Comparison of ENCODE assay signal across 8 mouse cellular contexts in the genomic region with DNA sequence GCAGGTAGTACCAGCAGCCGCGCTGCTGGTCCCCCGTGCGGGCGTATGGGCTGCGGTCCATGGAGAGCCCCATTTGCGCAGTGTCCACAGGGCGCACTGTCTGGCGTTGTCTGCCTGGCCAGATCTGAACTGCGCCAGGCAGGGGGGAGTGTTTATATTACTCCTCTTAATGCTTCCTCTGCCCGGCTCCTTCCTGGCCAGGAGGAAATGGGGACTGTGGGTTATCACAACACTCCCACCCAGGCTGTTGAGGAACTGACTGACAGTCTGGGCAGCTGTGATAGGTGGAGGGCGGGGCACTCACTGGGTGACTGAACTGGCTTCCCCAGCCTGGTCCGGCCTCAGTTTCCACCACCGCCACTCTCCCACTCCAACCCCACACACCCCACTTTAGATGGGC. TPM values are rescaled to one million over a fixed set of nuclear protein-coding genes. Genes with fewer than 3 reads are reported as not detected.
DNase-seq lines count a peak whose midpoint lies in the region; ATAC-seq lines count a peak whose summit lies in the region.

A gene (minus strand): TSS at position 109 of the 400 bp plus-strand sequence.

- H3K4me3 ChIP-seq in forebrain, embryonic 12.5 days (replicated peaks): no peak within 1 kb of the TSS
- no peak within 1 kb of the TSS for H3K4me3 ChIP-seq in forebrain, embryonic 16.5 days (replicated peaks; ENCODE audit: low read length)
- peak within 1 kb of the TSS; percentile 29 for H3K4me3 ChIP-seq in limb, embryonic 10.5 days
- H3K4me3 ChIP-seq in neural tube, embryonic 13.5 days: no peak within 1 kb of the TSS

- ATAC-seq in forebrain, embryonic 12.5 days (ENCODE audit: low FRiP score): no peak
- ATAC-seq in forebrain, embryonic 16.5 days: no peak
- no peak for ATAC-seq in neural tube, embryonic 13.5 days (ENCODE audit: low read depth)

- H3K36me3 ChIP-seq in forebrain, embryonic 12.5 days (replicated peaks): no peaks in the 10 kb centered on the region
- no peaks in the 10 kb centered on the region for H3K36me3 ChIP-seq in forebrain, embryonic 16.5 days (ENCODE audit: control insufficient read depth, insufficient read depth)
- no peaks in the 10 kb centered on the region for H3K36me3 ChIP-seq in limb, embryonic 10.5 days
- H3K36me3 ChIP-seq in neural tube, embryonic 13.5 days: no peaks in the 10 kb centered on the region

- peaks cover 12% of the 10 kb centered on the region for H3K4me1 ChIP-seq in forebrain, embryonic 12.5 days
- H3K4me1 ChIP-seq in forebrain, embryonic 16.5 days (replicated peaks; ENCODE audit: control insufficient read depth, insufficient read depth, low read length): peaks cover 6% of the 10 kb centered on the region; the same call in 1 of the 2 replicates
- peaks cover 42% of the 10 kb centered on the region for H3K4me1 ChIP-seq in limb, embryonic 10.5 days
- peaks cover 15% of the 10 kb centered on the region for H3K4me1 ChIP-seq in neural tube, embryonic 13.5 days (replicated peaks)

- H3K27me3 ChIP-seq in forebrain, embryonic 12.5 days: peaks cover 51% of the 10 kb centered on the region
- peaks cover 34% of the 10 kb centered on the region for H3K27me3 ChIP-seq in forebrain, embryonic 16.5 days (replicated peaks; ENCODE audit: control insufficient read depth, insufficient read depth, low read length)
- peaks cover 51% of the 10 kb centered on the region for H3K27me3 ChIP-seq in limb, embryonic 10.5 days (ENCODE audit: low read depth, poor library complexity, severe bottlenecking)
- H3K27me3 ChIP-seq in neural tube, embryonic 13.5 days: peaks cover 51% of the 10 kb centered on the region

- 77% methylated on average over 14 of the region's 14 CpGs for WGBS in forebrain, embryonic 12.5 days
- 72% methylated on average over 14 of the region's 14 CpGs for WGBS in forebrain, embryonic 16.5 days
- 51% methylated on average over 14 of the region's 14 CpGs for WGBS in limb, embryonic 10.5 days
- WGBS in neural tube, embryonic 13.5 days: 62% methylated on average over 14 of the region's 14 CpGs

- no peak within 1 kb of the TSS for H3K9ac ChIP-seq in forebrain, embryonic 12.5 days
- no peak within 1 kb of the TSS for H3K9ac ChIP-seq in forebrain, embryonic 16.5 days (replicated peaks; ENCODE audit: low read depth, low read length)
- H3K9ac ChIP-seq in neural tube, embryonic 13.5 days: 0 out of 2 replicates have a peak within 1 kb of the TSS, but pooled peaks have one; percentile 22

- intact Hi-C loops in heart, postnatal 14 days (cut with DNase I): no loop called here

- DNase-seq in c-Kit-positive CD71-negative TER-119-negative erythroid progenitor cells, embryonic 14.5 days (ENCODE audit: low read depth): peak; percentile 52
- no peak for DNase-seq in heart, postnatal 14 days
- no peak for DNase-seq in limb, embryonic 10.5 days (ENCODE audit: low spot score)
- no peak for DNase-seq in layer of hippocampus, postnatal 10 days (ENCODE audit: low spot score in 2 of 2)
- no peak for DNase-seq in frontal cortex, postnatal 10 days (ENCODE audit: low spot score in 2 of 2)

- H3K9me3 ChIP-seq in forebrain, embryonic 12.5 days: no peaks in the 10 kb centered on the region
- H3K9me3 ChIP-seq in forebrain, embryonic 16.5 days (ENCODE audit: control insufficient read depth, low read length): no peaks in the 10 kb centered on the region
- no peaks in the 10 kb centered on the region for H3K9me3 ChIP-seq in limb, embryonic 10.5 days (replicated peaks)
- no peaks in the 10 kb centered on the region for H3K9me3 ChIP-seq in neural tube, embryonic 13.5 days

- H3K4me2 ChIP-seq in forebrain, embryonic 12.5 days: no peak within 1 kb of the TSS
- H3K4me2 ChIP-seq in forebrain, embryonic 16.5 days (ENCODE audit: low read length): no peak within 1 kb of the TSS
- H3K4me2 ChIP-seq in neural tube, embryonic 13.5 days: no peak within 1 kb of the TSS

- no peak within 1 kb of the TSS for H3K27ac ChIP-seq in forebrain, embryonic 12.5 days
- no peak within 1 kb of the TSS for H3K27ac ChIP-seq in forebrain, embryonic 16.5 days (ENCODE audit: low read length)
- peak within 1 kb of the TSS; percentile 42; the same call in 1 of the 2 replicates for H3K27ac ChIP-seq in limb, embryonic 10.5 days
- no peak within 1 kb of the TSS for H3K27ac ChIP-seq in neural tube, embryonic 13.5 days (replicated peaks)

RNA-seq across cellular contexts. Expression of the gene that starts here (rescaled TPM):
- polyA plus RNA-seq in forebrain, embryonic 12.5 days (2016; fragmentation: Nextera tagmentation; extraction: Ambion mirVana): 27.6 and 30.2 TPM in 2 replicates
- polyA plus RNA-seq in forebrain, embryonic 16.5 days (2015; fragmentation: Nextera tagmentation; extraction: Ambion mirVana): 3.5 and 4.4 TPM in 2 replicates
- total RNA-seq in heart, postnatal 14 days (2021): 10 to 100 TPM; 19.3 to 26.2 TPM
- polyA plus RNA-seq in limb, embryonic 10.5 days (2016; fragmentation: Nextera tagmentation; extraction: Ambion mirVana): 74.6 and 77.7 TPM in 2 replicates
- polyA plus RNA-seq in neural tube, embryonic 13.5 days (2015; fragmentation: Nextera tagmentation; extraction: Ambion mirVana): 20.8 and 22.2 TPM in 2 replicates
- 1 to 10 TPM; 8.1 to 9.2 TPM for total RNA-seq in layer of hippocampus, postnatal 10 days (2021)
